Mouse (Mus musculus) hindbrain, embryonic 15.5 days (tissue): ENCODE results near the gene H2-Q10. TPM values are rescaled to one million over a fixed set of nuclear protein-coding genes. Genes with fewer than 3 reads are reported as not detected.
"Not testable (repeated sequence)": the region's sequence is repeated elsewhere in the genome, so short reads cannot be mapped to it uniquely, and the experiment has no call there.

Experiments used
- ATAC-seq: fragments of 200-750 bp; cut with Nextera tagmentation; 2 replicates; pipeline ENCODE4 v1.8.0; 2017; ENCODE audit warnings: low read depth, moderate number of reproducible peaks, moderate TSS enrichment; ENCODE audit not compliant: low FRiP score
- H3K27ac ChIP-seq: fragments of 300-500 bp; sonication (generic); replicated peaks from 2 replicates; pipeline ENCODE4 v1.5.1; 2015; ENCODE audit warnings: mild to moderate bottlenecking, inconsistent platforms
- H3K27me3 ChIP-seq: fragments of 300-500 bp; sonication (generic); 2 replicates; pipeline ENCODE4 v1.6.1; 2015; ENCODE audit warnings: control low read depth, inconsistent platforms
- H3K36me3 ChIP-seq: fragments of 300-500 bp; sonication (generic); 2 replicates; pipeline ENCODE4 v1.6.1; 2015; ENCODE audit warnings: control low read depth, inconsistent platforms
- H3K4me1 ChIP-seq: fragments of 300-500 bp; sonication (generic); replicated peaks from 2 replicates; pipeline ENCODE4 v1.6.1; 2015; ENCODE audit warnings: control low read depth, inconsistent platforms
- H3K4me2 ChIP-seq: fragments of 300-500 bp; sonication (generic); 2 replicates; pipeline ENCODE4 v1.6.1; 2015; ENCODE audit warnings: moderate library complexity, mild to moderate bottlenecking, inconsistent platforms
- H3K4me3 ChIP-seq: fragments of 300-500 bp; sonication (generic); 2 replicates; pipeline ENCODE4 v1.5.1; 2015; ENCODE audit warnings: mild to moderate bottlenecking, inconsistent platforms
- H3K9ac ChIP-seq: fragments of 300-500 bp; sonication (generic); 2 replicates; pipeline ENCODE4 v1.6.1; 2015; ENCODE audit warnings: inconsistent platforms
- H3K9me3 ChIP-seq: fragments of 300-500 bp; sonication (generic); 2 replicates; pipeline ENCODE4 v1.6.1; 2016; ENCODE audit warnings: control low read depth, inconsistent platforms
- WGBS: fragments of 180-500 bp; shearing (Covaris S2); methylation state at CpG from one replicate; pipeline ENCODE4 v1.1.7; 2015; 5-methylcytosine and 5-hydroxymethylcytosine counted together
- polyA plus RNA-seq: library from polyadenylated mRNA; unstranded; fragments of >200 nt; fragmentation: Nextera tagmentation; extraction: Ambion mirVana; gene quantifications from 2 replicates; pipeline ENCODE4 v1.2.1, GENCODE M21; 2015

The H2-Q10 gene
- polyA plus RNA-seq, result 0.38 and 0.78 TPM in 2 replicates

DNA sequence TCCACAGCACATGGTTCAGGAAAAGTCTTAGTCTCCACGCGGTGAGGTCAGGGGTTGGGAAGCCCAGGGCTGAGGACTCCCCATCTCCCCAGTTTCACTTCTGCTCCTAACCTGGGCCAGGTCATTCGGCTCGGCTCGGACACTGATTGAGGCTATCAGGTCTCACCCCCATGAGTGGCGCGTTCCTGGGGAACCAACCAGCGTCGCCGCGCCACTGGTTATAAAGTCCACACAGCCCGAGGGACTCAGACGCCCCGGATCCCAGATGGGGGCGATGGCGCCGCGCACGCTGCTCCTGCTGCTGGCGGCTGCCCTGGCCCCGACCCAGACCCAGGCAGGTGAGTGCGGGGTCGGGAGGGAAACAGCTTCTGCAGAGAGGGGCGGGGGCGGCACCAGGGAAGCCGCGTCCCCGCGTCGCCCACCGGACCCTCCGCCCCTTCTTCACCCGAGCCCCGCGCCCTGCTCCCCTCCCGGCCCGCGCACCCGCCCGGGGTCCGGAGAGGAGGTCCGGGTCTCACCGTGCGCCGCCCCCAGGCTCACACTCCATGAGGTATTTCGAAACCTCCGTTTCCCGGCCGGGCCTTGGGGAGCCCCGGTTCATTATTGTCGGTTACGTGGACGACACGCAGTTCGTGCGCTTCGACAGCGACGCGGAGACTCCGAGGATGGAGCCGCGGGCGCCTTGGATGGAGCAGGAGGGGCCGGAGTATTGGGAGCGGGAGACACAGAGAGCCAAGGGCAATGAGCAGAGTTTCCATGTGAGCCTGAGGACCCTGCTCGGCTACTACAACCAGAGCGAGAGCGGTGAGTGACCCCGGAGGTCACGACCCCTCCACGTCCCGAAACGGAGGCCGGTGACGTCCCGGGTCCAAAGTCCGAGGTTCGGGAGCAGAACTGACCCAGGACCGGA lies at the start of gene H2-Q10:
Gene H2-Q10, plus strand, starts transcription at position 248 of the 910 bp plus-strand sequence.
- peak within 1 kb of the TSS; percentile 44 for H3K4me3 ChIP-seq
- H3K27me3 ChIP-seq, result peaks cover 26% of the 10 kb centered on the region
- ATAC-seq, result no peak
- no peaks in the 10 kb centered on the region for H3K9me3 ChIP-seq
- H3K36me3 ChIP-seq, result no peaks in the 10 kb centered on the region
- peak within 1 kb of the TSS; percentile 82 for H3K4me2 ChIP-seq
- WGBS, result 2% methylated on average over 71 of the region's 80 CpGs
- H3K4me1 ChIP-seq, result peaks cover 11% of the 10 kb centered on the region
- H3K27ac ChIP-seq, result no peak within 1 kb of the TSS
- peak within 1 kb of the TSS; percentile 35 for H3K9ac ChIP-seq

DNA sequence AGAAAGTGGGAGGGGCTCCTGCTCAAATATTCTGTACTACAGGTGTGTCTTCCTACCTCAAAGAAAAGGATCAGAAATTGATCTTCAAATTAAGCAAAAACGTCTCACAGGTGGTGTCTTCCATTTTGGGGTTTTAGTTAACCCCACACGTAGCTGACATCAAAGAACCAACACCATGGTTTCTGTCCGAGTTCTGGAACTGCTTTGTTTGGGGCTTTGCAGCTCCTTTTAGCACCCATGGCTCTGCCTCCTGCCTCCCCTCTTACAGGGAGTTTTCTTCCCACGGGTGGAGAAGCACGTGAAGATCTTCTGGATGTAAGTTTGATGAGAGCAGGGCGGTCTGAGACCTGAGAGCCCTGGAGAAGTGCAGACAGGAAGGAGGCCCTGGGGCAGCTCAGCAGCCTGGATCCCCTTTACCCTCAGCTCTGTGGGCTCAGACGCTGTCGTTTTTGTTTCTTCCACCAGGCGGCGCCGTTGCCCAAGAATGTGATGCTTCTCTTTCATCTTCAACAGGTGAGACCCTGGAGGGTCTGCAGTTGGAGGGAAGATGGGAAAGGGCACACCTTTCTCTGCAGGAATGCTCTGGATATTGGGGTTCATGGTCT lies 49.6 kb upstream of the H2-Q10 start:
- not testable (repeated sequence) for ATAC-seq, H3K4me3 ChIP-seq, H3K9ac ChIP-seq, H3K9me3 ChIP-seq, H3K27ac ChIP-seq, H3K4me1 ChIP-seq, H3K36me3 ChIP-seq, H3K4me2 ChIP-seq
- H3K27me3 ChIP-seq, result peaks cover 16% of the 10 kb centered on the region
- 17% methylated on average over 11 of the region's 11 CpGs for WGBS

DNA sequence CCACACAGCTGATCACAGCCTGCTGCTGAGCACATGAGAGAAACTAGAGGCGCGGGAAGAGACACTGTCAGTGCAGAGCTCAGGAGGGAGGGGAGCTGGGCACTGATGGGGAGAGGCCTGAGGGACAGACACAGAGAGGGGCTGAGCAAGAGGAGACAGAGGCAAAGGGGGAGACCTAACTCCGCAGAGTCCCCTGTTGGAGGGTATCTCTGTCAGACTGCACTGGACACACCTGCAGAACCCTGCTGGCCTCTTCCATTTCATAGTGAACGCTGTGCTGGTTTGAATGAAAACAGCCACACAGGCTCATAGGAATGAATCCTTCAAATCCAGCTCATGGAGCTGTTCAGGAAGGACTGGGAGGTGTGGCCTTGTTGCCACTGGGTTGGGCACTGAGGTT lies 48.6 kb upstream of the H2-Q10 start:
- H3K27ac ChIP-seq, H3K9ac ChIP-seq, H3K36me3 ChIP-seq, H3K4me2 ChIP-seq, H3K4me3 ChIP-seq, H3K9me3 ChIP-seq, H3K4me1 ChIP-seq, ATAC-seq: not testable (repeated sequence)
- peaks cover 24% of the 10 kb centered on the region for H3K27me3 ChIP-seq
- WGBS, result 93% methylated on average over 4 of the region's 4 CpGs

DNA sequence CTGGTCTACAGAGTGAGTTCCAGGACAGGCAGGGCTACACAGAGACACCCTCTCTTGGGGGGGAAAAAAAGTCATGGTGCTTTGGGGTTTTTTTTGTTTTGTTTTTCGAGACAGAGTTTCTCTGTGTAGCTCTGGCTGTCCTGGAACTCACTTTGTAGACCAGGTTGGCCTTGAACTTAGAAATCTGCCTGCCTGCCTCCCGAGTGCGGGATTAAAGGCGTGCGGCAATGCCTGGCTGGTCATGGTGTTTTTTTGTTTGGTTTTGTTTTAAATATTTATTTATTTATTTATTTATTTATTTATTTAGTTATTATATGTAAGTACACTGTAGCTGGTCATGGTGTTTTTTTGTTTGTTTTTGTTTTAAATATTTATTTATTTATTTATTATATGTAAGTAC lies 47.5 kb upstream of the H2-Q10 start:
- not testable (repeated sequence) for H3K4me1 ChIP-seq, ATAC-seq, H3K27ac ChIP-seq, H3K9ac ChIP-seq, H3K36me3 ChIP-seq, H3K4me3 ChIP-seq, H3K4me2 ChIP-seq, H3K9me3 ChIP-seq
- 92% methylated on average over 5 of the region's 5 CpGs for WGBS
- H3K27me3 ChIP-seq, result peaks cover 26% of the 10 kb centered on the region

DNA sequence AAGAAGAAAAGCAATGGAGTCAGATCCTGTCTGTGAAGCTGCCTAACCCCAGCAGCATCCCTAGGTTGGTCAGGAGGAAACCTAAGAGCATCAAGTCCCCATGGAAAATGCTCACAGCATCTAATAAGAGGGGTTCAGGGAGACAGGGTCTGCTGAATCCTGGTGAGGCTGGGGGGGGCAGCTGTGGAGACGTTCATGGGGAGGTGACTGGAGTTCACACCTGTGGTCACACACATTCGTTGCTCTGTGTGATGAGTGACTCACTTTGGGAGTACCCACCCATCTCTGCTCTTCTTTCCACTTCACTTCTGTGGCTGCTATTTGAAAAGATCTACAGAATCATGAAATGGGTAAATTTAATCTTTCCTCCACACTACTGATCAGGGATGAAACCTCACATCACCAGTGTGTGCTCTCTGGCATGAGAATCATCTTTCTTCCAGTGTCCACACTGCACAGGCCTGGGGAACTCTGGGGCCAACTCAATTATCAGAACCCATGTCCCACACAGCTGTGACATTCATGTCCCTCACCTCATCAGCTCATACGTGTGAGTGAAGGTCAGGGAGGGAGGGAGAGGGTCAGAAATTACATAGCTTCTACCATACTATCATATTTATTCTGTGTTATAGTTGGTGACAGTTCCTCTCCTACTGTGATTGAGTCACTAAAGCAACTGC lies 46.6 kb upstream of the H2-Q10 start:
- H3K4me1 ChIP-seq, H3K36me3 ChIP-seq, H3K4me3 ChIP-seq, H3K27ac ChIP-seq, H3K9me3 ChIP-seq, H3K4me2 ChIP-seq, H3K9ac ChIP-seq, ATAC-seq: not testable (repeated sequence)
- WGBS, result 79% methylated on average over 3 of the region's 3 CpGs
- peaks cover 26% of the 10 kb centered on the region for H3K27me3 ChIP-seq

DNA sequence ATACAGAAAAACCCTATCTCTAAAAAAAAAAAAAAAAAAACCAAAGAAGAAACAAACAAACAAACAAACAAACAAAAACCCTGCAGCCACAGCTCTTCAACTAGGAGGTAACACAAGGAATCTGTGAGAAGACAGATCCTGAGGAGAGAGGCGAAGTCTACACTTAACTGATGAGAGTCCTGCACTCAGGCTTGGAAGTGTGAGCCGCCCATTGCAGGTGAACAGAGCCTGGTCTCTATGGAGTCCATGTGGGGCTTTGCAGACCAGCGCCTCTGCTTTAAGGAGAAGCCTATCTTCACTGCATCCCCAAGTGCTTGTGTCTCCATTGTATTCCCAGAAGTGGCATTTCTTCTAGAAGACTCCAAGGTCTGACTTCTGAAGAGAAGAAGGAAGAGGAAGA lies 45.8 kb upstream of the H2-Q10 start:
- not testable (repeated sequence) for H3K36me3 ChIP-seq, ATAC-seq, H3K4me3 ChIP-seq, H3K9me3 ChIP-seq, H3K4me2 ChIP-seq, H3K9ac ChIP-seq, H3K27ac ChIP-seq, H3K4me1 ChIP-seq
- WGBS, result 86% methylated on average over 3 of the region's 3 CpGs
- H3K27me3 ChIP-seq, result peaks cover 26% of the 10 kb centered on the region

DNA sequence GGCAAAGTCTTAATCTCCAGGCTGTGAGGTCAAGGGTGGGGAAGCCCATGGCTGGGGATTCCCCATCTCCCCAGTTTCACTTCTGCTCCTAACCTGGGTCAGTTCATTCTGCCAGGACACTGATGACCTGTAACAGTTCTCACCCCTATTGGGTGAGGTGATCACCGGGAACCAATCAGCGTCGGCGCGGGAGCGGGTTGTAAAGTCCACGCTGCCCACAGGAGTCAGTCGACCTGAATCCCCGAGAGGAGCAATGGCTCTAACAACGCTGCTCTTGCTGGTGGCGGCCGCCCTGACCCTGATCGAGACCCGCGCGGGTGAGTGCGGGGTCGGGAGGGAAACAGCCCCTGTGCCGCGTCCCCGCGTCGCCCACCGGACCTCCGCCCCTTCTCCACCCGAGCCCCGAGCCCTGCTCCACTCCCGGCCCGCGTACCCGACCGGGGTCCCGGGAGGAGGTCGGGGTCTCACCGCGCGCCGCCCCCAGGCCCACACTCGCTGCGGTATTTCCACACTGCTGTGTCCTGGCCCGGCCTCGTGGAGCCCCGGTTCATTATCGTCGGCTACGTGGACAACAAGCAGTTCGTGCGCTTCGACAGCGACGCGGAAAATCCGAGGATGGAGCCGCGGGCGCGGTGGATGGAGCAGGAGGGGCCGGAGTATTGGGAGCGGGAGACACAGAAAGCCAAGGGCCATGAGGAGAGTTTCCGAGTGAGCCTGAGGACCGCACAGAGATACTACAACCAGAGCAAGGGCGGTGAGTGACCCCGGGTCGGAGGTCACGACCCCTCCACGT lies 45.1 kb upstream of the H2-Q10 start, which contains the start of gene H2-Q6:
Gene H2-Q6, plus strand, starts transcription at position 227 of the 793 bp plus-strand sequence.
- H3K9me3 ChIP-seq, H3K36me3 ChIP-seq, H3K4me1 ChIP-seq, H3K27ac ChIP-seq: not testable (repeated sequence)
- Histone ChIP-seq H3K27me3 (peaks cover 26% of the 10 kb centered on the region), H3K4me3 (peak within 1 kb of the TSS; percentile 40), H3K4me2 (peak within 1 kb of the TSS; percentile 72), H3K9ac (0 out of 2 replicates have a peak within 1 kb of the TSS, but pooled peaks have one; percentile 0)
- WGBS, result 2% methylated on average over 53 of the region's 66 CpGs
- peak; percentile 60; the same call in 1 of the 2 replicates for ATAC-seq

DNA sequence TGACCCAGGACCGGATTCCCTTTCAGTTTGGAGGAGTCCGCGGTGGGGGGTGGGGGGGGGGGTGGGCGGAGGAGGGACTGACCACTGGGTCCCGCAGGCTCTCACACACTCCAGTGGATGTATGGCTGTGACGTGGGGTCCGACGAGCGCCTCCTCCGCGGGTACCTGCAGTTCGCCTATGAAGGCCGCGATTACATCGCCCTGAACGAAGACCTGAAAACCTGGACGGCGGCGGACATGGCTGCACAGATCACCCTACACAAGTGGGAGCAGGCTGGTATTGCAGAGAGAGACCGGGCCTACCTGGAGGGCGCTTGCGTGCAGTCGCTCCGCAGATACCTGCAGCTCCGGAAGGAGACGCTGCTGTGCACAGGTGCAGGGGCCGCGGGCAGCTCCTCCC lies 44.4 kb upstream of the H2-Q10 start:
- Histone ChIP-seq H3K4me3 (peak overlapping the region; percentile 40), H3K27me3 (peaks cover 26% of the 10 kb centered on the region), H3K4me2 (peak overlapping the region; percentile 72)
- H3K4me1 ChIP-seq, H3K9me3 ChIP-seq, H3K9ac ChIP-seq, H3K27ac ChIP-seq, H3K36me3 ChIP-seq: not testable (repeated sequence)
- peak; percentile 42; the same call in 1 of the 2 replicates for ATAC-seq
- WGBS, result 17% methylated on average over 27 of the region's 28 CpGs

DNA sequence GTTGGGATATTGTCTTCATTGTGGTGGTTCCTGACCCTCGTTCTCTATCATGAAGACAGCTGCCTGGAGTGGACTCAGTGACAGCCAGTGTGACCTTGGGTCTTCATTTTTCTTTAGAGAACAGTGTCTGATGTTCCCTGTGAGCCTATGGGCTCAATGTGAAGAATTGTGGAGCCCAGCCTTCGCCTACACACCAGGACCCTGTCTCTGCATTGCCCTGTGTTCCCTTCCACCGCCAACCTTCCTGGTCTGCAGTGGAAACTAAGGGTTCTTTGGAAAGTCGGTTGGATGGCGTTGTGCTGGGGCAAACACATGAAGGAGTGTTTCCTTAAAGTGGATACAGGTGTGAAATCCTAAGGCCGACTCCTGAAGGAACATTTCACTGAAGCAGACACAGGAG lies 41.0 kb upstream of the H2-Q10 start:
- not testable (repeated sequence) for H3K9ac ChIP-seq, ATAC-seq

DNA sequence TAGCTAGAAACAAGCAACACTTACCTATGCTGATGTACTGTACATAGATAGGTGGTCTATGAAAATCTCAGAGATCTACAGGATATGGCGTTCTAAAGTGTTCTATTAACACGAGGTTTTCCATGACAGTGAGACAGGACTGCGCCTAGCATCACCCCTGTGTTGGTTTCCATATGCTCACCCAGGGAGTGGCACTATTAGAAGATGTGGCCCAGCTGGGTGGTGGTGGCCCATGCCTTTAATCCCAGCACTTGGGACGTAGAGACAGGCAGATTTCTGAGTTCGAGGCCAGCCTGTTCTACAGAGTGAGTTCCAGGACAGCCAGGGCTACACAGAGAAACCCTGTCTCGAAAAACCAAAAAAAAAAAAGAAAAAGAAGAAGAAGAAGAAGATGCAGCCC lies 39.2 kb upstream of the H2-Q10 start:
- not testable (repeated sequence) for H3K4me1 ChIP-seq, ATAC-seq, H3K27me3 ChIP-seq, H3K4me2 ChIP-seq, H3K27ac ChIP-seq, H3K36me3 ChIP-seq, H3K9me3 ChIP-seq, H3K9ac ChIP-seq, H3K4me3 ChIP-seq
- WGBS, result 87% methylated on average over 6 of the region's 6 CpGs

More for the DNA sequence above, 41.0 kb upstream of the H2-Q10 start:
- not testable (repeated sequence) for H3K4me1 ChIP-seq, H3K4me2 ChIP-seq, H3K4me3 ChIP-seq, H3K9me3 ChIP-seq, H3K36me3 ChIP-seq, H3K27ac ChIP-seq
- 93% methylated on average over 6 of the region's 6 CpGs for WGBS
- peaks cover 16% of the 10 kb centered on the region for H3K27me3 ChIP-seq

DNA sequence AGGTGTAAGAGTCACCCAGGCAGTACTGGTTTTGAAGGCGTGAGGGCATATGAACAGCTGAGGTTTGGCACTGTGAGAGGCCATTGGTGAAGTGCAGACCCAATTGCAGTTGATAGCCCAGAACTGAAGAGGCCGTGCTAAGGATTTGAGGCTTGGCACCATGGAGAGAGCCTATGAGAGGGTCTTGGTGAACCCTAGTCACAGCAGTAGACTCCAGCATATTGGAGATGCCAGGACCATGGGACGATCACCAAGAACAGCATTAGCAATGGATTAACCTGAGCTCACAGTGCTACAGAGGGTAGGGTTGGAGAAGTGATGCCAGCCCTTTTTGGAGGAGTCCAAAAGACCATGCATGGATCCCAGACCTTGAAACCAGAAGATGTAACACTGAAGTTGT lies 37.7 kb upstream of the H2-Q10 start:
- not testable (repeated sequence) for H3K9me3 ChIP-seq, H3K4me2 ChIP-seq, ATAC-seq, H3K36me3 ChIP-seq, H3K4me1 ChIP-seq, H3K27me3 ChIP-seq, H3K9ac ChIP-seq, H3K4me3 ChIP-seq, H3K27ac ChIP-seq
- 87% methylated on average over 3 of the region's 3 CpGs for WGBS
